In the genomic region with DNA sequence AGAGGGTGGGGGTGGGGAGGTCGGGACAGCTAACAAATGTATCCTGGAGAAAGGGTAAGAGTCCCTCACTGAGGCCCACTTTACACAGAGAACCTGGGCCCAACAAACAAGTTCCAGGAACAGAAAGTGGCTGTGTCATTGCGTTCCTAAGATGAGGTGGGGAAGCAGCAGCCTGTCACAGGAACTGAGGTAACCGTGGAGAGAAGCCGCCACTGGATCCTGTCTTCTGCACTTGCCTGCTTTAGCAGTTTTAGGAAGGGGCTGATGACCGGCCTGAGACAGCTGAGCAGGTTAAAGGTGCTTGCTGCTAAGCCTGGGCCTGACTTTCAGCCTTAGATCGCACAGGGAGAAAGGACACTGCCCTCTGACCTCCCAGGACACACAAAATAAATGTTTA, we compare ENCODE assay signal across 9 mouse cellular contexts. TPM values are rescaled to one million over a fixed set of nuclear protein-coding genes. Genes with fewer than 3 reads are reported as not detected.
DNase-seq lines count a peak whose midpoint lies in the region; ATAC-seq and TF ChIP-seq lines count a peak whose summit lies in the region.
"Had no signal": no experiment of that assay in that cellular context is flagged by ENCODE, and none has a peak within 500 bp of the region (broad histone marks: within the 10 kb centered on the region; RNA-seq: fewer than 3 reads in every experiment).

No protein-coding gene starts in this region.

- no peak overlapping the region for H3K4me3 ChIP-seq in embryonic facial prominence, embryonic 15.5 days (replicated peaks)
- no peak overlapping the region for H3K4me3 ChIP-seq in lung, postnatal 0 days (ENCODE audit: low read depth, low read length)
- no peak overlapping the region for H3K4me3 ChIP-seq in stomach, embryonic 15.5 days (replicated peaks)

- H3K4me1 ChIP-seq in embryonic facial prominence, embryonic 15.5 days, result peaks cover 69% of the 10 kb centered on the region
- peaks cover 66% of the 10 kb centered on the region for H3K4me1 ChIP-seq in lung, postnatal 0 days (ENCODE audit: insufficient read depth, low read depth, low read length)
- peaks cover 69% of the 10 kb centered on the region for H3K4me1 ChIP-seq in stomach, embryonic 15.5 days

- TF ChIP-seq EP300 in lung, postnatal 0 days (IDR thresholded peaks at IDR 0.05), result peak; percentile 5; the same call in 1 of the 2 replicates

- no peaks in the 10 kb centered on the region for H3K27me3 ChIP-seq in embryonic facial prominence, embryonic 15.5 days
- no peaks in the 10 kb centered on the region for H3K27me3 ChIP-seq in lung, postnatal 0 days (replicated peaks; ENCODE audit: insufficient read depth, low read length)
- no peaks in the 10 kb centered on the region for H3K27me3 ChIP-seq in stomach, embryonic 15.5 days (replicated peaks)
- H3K27me3 ChIP-seq: Patski had no signal

- no peak overlapping the region for H3K4me2 ChIP-seq in embryonic facial prominence, embryonic 15.5 days (replicated peaks)
- H3K4me2 ChIP-seq in lung, postnatal 0 days (replicated peaks; ENCODE audit: low read depth, low read length), result no peak overlapping the region
- peak overlapping the region; percentile 24; the same call in 1 of the 2 replicates for H3K4me2 ChIP-seq in stomach, embryonic 15.5 days

- H3K36me3 ChIP-seq in embryonic facial prominence, embryonic 15.5 days, result no peaks in the 10 kb centered on the region
- H3K36me3 ChIP-seq in lung, postnatal 0 days (ENCODE audit: insufficient read depth, low read length), result no peaks in the 10 kb centered on the region
- H3K36me3 ChIP-seq in stomach, embryonic 15.5 days, result no peaks in the 10 kb centered on the region

- ATAC-seq in embryonic facial prominence, embryonic 15.5 days (ENCODE audit: insufficient number of reproducible peaks, low FRiP score, low TSS enrichment, low read depth), result no peak
- no peak for ATAC-seq in lung, postnatal 0 days
- no peak for ATAC-seq in stomach, embryonic 15.5 days (ENCODE audit: insufficient read depth, low FRiP score, low read depth)
- ATAC-seq: Patski had no signal

- 39% methylated on average over 6 of the region's 6 CpGs for WGBS in embryonic facial prominence, embryonic 15.5 days
- 22% methylated on average over 6 of the region's 6 CpGs for WGBS in lung, postnatal 0 days
- 33% methylated on average over 6 of the region's 6 CpGs for WGBS in stomach, embryonic 15.5 days

- DNase-seq in kidney, adult 18-20 months, result peak; percentile 50
- no peak for DNase-seq in kidney, adult 8-10 months
- DNase-seq in induced T-regulatory cell, adult 2 months (ENCODE audit: low read depth), result peak; percentile 71
- no peak for DNase-seq in lung, postnatal 0 days (ENCODE audit: low spot score)
- DNase-seq in ovary, adult 18-20 months (ENCODE audit: low spot score), result no peak
- DNase-seq in layer of hippocampus, adult 11-12 months (ENCODE audit: low spot score), result no peak

- no peaks in the 10 kb centered on the region for H3K9me3 ChIP-seq in embryonic facial prominence, embryonic 15.5 days (replicated peaks)
- H3K9me3 ChIP-seq in lung, postnatal 0 days (ENCODE audit: low read length), result no peaks in the 10 kb centered on the region
- no peaks in the 10 kb centered on the region for H3K9me3 ChIP-seq in stomach, embryonic 15.5 days

- peak overlapping the region; percentile 89 for H3K27ac ChIP-seq in embryonic facial prominence, embryonic 15.5 days (replicated peaks)
- peak overlapping the region; percentile 99 for H3K27ac ChIP-seq in lung, postnatal 0 days (ENCODE audit: low read length)
- peak overlapping the region; percentile 99 for H3K27ac ChIP-seq in stomach, embryonic 15.5 days

- H3K9ac ChIP-seq in embryonic facial prominence, embryonic 15.5 days, result no peak overlapping the region
- no peak overlapping the region for H3K9ac ChIP-seq in lung, postnatal 0 days (replicated peaks; ENCODE audit: low read depth)
- no peak overlapping the region for H3K9ac ChIP-seq in stomach, embryonic 15.5 days

- TF ChIP-seq CTCF in lung, postnatal 0 days (IDR thresholded peaks at IDR 0.05), result no peak

RNA-seq across cellular contexts. Expression of a gene that starts 35.6 kb away (rescaled TPM):
- 81.4 and 81.8 TPM in 2 replicates for polyA plus RNA-seq in embryonic facial prominence, embryonic 15.5 days (2015; fragmentation: Nextera tagmentation; extraction: Ambion mirVana)
- 64.6 TPM in 2 replicates for polyA plus RNA-seq in lung, postnatal 0 days (2015; fragmentation: Nextera tagmentation; extraction: Ambion mirVana)
- 63.6 and 68.9 TPM in 2 replicates for polyA plus RNA-seq in stomach, embryonic 15.5 days (2015; fragmentation: Nextera tagmentation; extraction: Ambion mirVana)

Comparison
In these comparisons a context has a peak if more than half of its experiments do, and no peak if none do; other contexts are left out.
1. DNase-seq: peak in kidney, adult 18-20 months (single experiment) and induced T-regulatory cell, adult 2 months (single experiment); none in kidney, adult 8-10 months (0 of 2), lung, postnatal 0 days (single experiment), ovary, adult 18-20 months (single experiment) and layer of hippocampus, adult 11-12 months (single experiment).
2. Peak in every context shown above with its lines, with median percentiles within 50 percentile points of each other: H3K27ac ChIP-seq.